Mouse (Mus musculus) naive thymus-derived CD4-positive, alpha-beta T cell, adult 2 months (primary cell): ENCODE results near the gene Fstl4.

Experiments
- DNase-seq: peaks from one replicate; pipeline ENCODE4 v3.0.0-alpha.2; 2011; ENCODE audit warnings: low read depth

Fstl4 gene

DNA sequence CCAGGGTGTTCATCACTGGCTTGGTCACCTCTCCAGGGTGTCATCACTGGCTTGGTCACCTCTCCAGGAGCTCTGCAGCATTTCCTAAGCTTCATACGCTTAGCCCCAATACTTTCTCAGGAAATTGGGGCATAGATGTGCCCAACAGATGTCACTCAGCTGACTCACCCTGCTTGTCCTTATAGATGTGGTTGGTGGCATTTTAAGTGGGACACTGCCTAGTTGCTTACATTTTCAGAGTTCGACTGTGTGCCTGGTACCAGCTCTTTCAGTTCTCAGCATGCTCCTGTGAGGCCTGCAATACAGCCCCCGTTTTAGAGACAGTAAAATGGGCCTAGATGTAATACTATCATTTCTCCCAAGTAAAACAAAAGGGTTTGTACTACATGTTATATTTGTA lies 8.6 kb downstream of the Fstl4 start:
- no peak for DNase-seq

DNA sequence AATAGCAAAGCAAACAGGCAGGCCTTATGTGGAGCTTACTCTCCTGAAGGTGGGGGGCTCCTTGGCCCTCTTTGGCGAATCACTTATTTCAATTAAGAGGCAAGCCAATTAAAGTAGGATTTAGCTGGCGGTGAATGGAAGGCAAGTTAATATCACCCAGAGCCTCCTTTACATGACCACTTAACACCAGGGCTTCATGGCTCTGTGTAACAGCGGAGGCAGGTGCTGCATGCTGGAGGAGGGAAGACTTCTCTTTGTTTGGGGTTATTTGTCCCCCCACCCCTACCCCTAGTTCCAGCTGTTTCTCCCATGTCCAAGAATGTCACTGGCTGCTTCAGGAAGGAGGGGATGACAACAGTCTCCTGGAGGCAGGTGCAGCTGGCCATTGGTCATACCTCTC lies 10.9 kb downstream of the Fstl4 start:
- DNase-seq, result no peak

DNA sequence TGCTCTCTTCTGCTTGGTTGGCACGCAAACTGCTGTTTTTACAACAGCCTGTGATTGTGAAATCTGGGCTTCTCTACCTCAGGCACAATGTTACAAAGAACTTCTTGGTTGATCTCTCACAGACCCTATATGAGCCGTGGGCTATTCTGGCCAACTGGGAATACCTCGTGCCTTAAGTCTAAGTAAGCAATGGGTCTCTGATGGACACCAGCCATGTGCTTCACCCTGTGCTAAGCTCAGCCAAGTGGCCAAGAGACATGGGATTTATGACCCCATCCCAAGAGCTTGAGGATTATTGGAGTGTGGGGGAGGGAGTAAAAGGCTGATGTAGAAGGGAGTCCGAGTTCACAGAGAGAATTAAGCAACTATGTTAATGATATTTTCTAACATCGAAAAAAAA lies 18.0 kb downstream of the Fstl4 start:
- DNase-seq, result no peak

DNA sequence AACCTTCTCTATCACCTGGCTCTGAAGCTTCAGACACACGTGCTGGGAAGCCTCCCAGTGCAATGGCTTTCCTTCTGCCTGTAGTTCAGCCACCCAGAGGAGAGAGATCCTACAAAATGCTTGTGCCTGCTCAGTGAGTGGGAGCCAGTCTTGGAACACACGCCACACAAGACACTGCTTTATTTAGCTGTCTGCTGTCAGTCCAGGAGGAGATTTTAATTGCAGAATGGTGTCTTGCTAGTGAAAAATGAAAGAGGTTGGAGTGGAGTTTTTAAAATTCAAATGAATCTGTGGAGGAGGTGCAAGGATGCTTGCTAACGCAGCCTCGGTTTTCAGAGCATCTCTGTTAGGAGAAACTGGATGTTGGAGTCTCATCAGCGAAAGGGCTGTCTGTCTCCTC lies 29.9 kb downstream of the Fstl4 start:
- DNase-seq, result no peak

DNA sequence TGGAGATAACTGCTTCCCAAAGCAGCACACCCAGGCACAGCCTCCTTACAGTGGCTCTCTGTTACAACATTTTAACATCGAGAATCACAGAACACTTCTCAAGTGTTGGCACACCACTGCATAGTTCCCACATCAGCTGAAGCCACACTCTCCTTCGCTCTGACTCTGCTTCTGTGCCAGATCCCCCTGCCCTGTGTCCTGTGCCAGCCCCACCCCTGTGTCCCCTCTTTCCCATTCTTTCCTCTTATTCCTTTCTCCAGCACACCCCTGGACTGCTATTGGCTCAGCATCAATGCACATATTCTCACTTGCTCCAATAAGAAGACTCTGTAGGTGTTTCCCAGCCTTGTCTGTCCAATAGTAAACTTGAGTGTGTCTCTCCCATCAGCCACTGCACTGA lies 45.1 kb downstream of the Fstl4 start:
- no peak for DNase-seq

DNA sequence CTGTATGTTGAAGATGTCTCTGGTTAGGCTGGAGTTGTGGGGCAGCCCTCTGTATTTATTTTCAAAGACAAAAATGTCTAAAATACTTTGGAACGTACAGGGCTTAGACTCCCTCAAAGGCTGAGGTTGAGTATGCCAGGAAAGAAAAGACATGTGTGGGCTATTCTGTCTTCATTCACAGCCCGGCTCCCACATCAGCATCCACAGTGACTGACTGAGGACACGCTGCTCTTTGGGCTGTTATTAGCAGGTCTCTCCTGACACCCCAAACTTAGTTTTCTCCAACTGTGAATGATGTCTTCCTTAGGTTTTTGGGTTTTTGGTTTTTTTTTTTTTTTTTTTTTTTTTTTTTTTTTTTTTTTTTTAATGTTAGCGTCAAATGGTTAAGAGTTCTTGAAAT lies 51.6 kb downstream of the Fstl4 start:
- no peak for DNase-seq

DNA sequence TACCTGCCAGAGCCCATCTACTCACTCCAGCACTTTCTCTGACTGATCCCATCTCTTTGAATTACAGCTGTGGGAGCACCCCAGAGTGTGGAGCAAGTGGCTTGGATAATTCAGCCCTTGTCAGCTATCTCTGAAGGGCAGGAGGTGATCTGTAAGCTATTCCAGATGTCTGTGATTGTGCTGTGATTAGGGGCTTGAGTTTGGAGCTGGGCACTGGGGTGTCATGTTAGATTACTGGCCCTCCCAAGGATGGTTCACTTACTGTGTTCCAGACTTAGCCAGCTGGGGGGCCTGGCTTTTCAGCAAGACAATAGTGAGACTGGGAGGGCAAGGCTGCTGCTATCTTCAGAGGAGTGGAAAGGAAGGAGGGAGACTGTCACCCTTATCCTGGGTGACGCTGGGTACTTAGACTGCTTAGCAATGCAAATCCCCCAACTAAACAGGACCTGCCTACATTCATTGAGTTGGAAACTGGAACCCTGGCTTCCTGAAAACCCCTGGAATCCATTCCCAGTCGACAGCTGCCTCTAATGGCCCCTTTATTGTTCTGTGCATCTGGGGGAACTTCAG lies 56.0 kb downstream of the Fstl4 start:
- no peak for DNase-seq

DNA sequence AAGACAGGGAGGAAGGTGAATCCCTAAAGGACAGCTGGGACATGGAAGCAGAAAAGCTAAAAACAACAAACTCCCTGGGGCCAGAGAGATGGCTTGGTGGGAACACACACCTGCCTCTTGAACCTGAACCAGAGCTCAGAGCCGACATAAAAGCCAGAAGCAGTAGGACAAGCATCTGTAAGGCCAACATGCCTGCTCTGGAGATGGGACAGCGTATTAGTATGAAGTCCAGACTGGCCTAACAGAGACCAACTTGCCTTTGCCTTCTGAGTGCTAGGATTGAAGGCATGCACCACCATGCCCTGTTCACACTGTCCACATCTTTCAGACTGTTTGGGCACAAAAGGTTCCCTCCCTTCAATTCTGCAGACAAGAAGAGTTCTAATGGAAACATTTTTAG lies 62.2 kb downstream of the Fstl4 start:
- no peak for DNase-seq

DNA sequence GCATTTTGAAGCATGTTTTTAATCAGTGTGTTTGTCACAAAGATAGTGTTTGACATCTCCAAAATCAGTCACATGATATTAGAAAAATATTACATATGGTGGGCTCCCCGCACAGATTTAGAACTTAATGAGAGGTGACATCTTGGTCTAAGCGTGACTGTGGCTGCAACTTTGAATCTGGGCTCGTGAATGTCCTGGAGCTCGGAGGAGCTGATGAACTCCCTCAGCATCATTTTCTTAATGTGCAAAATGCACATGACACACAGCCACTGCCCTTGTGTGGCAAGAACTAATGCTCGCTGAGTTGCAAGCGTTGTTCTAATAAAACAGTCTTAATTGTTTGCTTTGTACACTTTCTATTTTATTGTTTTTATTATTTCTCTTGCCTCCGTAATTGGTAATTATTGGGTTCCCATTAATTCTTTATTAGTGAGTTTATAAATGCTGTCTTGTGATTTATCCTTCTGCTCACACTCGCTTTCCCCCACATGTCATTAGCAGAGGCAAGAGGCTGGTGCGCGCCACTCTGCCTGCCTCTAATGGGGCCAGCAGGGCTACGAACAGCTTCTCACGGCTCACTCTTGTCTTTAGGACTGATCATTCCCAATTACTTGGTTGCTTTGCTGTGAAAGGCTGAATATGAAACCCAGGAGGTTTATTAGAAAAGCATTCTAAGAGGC lies 67.3 kb downstream of the Fstl4 start:
- no peak for DNase-seq

DNA sequence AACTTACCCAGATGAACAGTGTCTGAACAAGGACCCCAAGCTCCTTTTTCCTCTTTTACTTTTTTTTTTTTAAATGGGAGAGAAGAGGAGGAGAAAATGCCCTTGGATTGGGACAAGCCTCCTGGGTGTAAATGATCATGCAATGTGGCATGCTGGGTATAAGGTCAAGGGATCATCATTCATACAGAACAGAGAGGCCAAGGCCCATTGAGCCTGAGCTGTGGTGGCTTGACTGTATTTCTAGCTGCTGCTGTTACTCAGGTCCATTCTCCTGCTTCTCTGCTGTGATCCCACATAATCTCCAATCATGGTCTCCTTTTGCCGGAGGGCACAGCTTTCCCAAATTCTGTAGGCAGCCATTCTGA lies 67.9 kb downstream of the Fstl4 start:
- DNase-seq, result no peak

DNA sequence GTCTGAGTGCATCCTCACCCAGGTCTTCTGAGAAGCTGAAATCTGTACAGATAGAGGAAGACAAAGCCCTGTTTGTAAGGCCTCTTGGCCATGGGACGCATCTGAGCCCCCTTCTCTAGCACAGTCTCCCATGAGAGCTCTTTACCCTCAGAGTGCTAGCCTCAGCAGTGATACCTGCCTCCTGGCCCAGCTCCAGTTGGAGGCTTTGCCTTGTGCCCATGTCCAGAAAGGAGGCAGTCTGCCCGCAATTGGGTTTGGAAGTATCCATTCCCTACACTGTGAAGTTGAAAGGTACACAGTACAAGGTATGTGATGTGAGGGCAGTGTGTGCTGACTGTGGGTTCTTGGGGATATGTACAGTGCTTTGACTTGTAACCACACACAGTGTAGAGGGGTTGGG lies 84.3 kb downstream of the Fstl4 start:
- DNase-seq, result no peak

DNA sequence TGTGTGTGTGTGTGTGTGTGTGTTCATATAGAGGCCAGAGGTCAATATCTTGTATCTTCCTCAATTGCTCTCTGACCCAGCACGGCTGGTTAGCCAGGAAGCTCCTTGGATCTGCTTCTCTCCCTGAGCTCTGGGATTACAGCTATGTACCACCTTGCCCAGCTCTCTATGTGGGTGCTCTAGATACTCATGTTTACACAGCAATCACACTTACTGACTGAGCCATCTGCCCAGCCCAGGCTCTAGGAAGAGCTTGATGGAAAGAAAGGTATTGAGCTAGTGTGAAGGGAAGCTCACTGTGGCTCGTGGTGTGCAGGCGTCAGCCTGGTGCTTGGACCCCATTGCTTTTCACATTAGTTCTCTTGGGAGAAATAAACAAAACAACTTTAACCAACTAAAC lies 85.6 kb downstream of the Fstl4 start:
- no peak for DNase-seq

DNA sequence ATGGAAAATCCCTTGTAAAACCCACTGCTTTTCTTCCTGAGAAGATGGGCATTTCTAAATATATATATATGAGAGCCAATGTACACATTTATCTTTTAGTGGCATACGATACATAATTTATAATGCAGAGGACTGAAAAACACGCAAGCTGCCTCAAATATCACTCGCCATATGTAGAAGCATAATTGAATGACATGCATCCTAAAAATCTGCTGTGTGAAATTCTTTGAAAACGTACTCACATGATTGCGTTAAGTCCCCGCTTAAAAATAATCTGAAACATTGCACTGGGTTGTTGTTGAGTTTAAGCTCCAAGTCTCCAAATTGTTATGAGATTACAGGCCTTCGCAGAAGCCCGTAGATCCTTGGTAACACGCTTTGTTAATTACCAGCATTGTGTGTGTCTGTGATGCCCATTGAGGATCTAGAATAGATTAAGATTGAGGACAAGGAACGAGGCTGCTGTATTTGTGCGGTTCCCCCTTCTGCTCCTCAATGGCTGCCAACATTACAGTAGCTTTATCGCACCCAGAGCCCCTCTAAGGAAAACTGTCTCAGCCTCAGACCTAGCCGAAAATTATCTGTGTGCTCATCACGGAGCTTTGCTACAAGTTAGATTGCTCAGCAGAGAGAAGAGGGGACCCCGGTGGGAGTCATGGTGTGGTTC lies 108.5 kb downstream of the Fstl4 start:
- DNase-seq, result no peak

DNA sequence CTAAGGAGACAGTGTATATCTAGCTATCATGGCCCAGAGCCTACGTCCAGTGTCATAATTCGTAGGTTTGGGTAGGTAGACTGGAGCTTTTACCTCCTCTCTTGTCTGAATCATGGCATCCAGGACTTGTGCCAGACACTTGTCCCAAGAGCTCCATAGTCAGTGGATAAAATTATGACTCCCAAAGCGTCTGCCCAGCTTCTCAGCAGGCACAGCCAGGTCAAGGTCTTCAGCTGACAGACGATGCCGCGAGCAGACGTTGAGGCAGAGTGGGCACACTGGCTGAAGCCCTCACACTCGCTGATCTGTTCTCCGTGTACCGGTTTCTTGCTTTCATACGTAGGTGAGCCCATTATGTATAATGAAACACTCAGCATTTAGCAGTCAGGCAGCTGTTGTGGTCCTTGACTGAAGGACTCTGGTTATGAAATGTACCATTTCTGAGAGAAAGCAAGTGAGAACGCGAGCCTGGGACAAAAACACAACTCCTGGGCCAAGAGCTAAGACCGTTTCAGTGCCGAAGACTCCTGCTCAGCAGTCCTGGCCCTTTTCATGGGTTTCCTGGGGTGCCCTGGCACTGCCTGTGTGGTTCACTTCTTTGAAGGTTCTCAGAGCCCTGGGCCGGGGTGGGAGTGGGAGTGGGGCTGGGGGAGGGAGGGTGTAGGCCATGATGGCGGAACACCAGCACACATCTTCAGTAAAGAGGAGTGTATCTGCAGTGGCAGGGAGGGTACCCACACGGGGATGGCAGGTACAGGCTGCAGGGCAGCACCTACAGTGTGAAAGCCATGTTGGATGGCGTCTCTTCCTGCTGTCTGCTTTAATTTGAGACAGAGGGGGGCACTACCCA lies 111.7 kb downstream of the Fstl4 start:
- DNase-seq, result no peak

DNA sequence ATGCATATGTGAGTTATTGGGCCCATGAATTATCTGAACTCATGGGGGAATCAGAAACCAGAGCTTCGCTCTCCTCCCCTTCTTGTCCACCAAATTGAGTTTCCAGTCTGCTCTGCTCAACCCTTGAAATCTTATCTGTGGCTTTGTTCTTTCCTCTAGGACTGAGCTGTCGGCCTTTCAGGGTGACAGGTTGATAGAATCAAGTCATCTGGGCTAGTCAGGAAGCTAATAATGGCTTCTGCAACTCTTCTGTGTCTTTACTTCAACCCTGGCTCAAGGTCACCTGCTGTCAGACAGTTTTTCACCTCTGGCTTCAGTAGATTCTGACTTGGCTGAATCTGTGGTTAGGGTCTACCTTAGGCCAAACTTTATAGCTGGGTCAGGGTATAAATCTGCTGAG lies 113.2 kb downstream of the Fstl4 start:
- DNase-seq, result no peak

DNA sequence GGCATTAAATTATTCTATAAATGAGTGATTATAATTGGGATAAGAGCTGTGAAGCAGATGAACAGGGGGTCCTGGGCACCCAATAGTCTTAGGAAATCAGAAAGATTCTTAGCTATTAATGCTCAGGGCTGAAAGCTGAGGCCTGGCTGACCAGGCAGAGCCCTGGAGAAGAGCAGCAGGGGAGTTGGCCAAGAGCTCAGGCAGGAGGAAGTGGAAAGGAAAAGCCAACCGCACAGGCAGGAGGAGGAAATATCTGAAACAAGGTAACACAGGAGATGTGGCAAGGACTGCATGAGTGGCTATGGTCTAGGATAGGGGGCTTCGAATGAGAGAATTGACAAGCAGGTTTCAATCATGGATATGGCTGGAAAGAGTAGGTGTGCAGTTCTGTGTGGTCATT lies 115.5 kb downstream of the Fstl4 start:
- no peak for DNase-seq

DNA sequence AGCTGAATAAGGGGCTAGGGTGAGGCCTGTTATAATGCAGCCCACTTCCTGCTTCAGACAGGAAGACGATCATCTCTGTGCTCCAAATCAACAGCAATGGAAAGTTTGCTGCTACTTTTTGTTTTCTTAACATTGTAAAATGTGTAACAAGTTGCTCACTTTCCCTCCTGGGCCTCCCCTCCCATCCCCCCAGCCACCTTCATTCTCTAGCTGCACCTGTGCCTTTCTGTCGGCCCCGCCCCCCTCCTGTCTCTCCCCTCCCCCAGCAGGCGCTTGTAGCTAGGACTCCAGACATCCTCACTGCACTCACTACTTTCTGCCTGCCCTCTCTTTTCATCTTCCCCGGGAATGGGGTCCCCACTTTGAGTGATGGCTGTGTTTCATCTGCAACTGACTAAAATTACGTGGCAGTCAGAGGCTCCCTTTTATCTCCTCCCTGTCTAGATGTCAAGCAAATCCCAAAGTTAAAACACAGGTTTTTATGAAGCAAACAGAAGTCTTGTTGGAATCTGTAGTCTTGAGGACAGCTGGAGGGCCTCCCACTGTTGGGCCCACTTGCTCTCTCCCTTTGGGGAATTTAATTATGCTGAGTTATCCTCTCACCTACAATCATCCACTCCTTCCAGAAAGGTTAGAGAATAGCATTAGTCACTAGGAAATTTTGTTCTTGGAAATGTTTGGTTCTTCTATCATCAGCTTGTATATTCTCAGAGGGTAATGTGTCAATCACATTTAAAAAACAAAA lies 122.3 kb downstream of the Fstl4 start:
- DNase-seq, result peak; percentile 8

DNA sequence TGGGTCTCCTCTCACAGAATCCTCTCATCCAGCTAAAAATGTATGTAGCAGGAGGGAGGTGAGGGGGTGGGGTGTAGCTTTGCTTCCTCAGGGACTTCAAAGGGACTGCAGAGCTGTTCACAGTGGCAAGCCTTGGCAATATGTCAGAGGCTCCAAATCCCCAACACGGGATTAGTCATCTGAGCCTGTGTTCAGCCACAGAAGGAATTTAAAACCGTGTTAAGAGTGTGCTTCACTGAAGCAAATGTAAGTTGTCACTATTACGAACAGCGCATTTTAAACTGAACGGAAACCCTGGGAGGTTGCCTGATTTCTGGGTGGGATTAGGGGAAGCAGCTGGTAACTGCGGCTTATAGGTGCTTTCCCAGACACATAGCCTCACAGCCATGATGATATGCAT lies 123.7 kb downstream of the Fstl4 start:
- no peak for DNase-seq

DNA sequence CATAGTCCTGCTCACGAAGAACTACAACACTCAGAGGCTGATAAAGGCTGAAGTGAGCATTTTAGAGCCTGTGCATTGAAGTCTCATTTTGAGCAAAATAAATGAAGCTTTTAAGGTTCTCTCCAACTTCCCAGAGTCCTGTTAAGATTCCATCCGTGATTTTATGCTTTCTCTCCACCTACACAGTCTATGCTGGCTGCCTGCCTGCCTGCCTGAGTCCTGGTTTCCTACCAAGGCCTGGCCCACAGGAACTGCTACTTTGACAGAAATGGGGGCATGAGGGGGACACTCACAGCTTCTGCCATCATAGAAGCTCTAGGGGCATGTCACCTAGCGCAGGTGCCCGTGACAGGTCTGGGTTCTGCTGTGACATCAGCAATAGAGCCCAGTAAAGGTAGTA lies 125.1 kb downstream of the Fstl4 start:
- DNase-seq, result no peak

DNA sequence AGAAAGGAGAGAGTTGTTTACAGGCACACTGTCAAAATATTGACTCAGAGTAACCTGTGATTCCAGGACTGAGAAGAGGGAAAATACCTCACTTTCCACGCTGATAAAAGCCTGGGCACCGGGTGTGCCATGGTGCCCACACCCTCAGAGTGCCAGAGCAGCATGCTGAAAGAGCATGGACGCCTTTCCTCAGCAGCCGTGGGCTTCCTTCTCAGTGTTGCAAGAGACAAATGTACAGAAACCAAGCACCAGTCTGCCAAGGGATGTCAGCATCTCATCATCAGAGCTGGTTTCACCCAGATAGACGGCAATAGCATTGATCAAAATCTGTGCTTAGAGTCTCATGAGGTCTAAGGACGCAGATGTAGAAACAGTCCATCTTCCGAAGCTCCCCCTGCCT lies 125.7 kb downstream of the Fstl4 start:
- DNase-seq, result no peak

DNA sequence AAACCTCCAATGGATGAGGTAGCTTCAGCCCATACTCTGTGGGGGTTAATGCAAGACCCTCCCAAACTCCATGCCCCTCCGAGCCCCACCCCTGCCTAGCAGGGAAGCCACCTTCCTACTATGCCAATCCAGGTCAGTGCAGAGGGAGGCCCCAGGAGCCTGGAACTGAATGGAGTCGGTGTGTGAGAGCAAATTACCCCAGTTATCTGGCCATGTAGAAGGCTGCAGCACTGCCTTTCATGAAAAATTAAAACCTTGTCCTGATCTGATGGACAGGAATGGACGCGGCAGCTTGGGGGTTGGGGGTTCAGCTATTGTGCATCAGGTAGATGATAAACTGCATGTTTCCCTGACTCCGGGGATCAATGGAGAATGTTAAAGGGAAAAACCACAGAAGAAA lies 139.7 kb downstream of the Fstl4 start:
- DNase-seq, result no peak

DNA sequence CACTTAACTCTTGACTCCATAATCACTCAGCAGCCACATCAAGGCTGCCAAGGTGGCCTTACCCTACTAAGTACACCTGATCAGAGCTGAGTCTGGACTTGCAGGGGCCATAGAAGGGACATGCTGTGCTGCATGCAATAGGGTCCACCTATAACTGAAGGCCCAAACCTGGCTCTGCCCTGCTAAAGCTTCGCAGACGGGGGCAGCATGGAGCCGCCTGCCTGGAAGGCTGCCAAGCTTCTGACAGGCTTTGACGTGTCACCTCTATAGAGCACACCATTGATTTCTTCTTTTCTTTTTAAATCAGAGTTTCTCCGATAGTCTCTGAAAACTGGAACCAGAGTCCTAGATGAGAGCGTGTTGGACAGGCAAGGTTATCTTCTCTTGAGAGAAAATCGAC lies 146.4 kb downstream of the Fstl4 start:
- DNase-seq, result no peak
